Mouse (Mus musculus) CH12.LX (cell line): ENCODE measurements around the gene Srp9. TPM values are rescaled to one million over a fixed set of nuclear protein-coding genes. Genes with fewer than 3 reads are reported as not detected.

ENCODE experiments used
- DNase-seq: peaks from one replicate; pipeline ENCODE4 v3.0.0-alpha.2; 2013; ENCODE audit errors: extremely low read depth
- H3K27ac ChIP-seq: 2 replicates; pipeline ENCODE4 v1.5.1; 2012; ENCODE audit warnings: low read depth, mild to moderate bottlenecking, control low read depth, moderate library complexity; ENCODE audit not compliant: insufficient read depth
- H3K27me3 ChIP-seq: replicated peaks from 2 replicates; pipeline ENCODE3; 2012; ENCODE audit warnings: inconsistent platforms
- H3K36me3 ChIP-seq, 2 experiments: replicated peaks in 1 of 2; 2 replicates each; pipeline versions ENCODE3 to v1.6.1; 2012; ENCODE audit warnings: inconsistent platforms in 1 of 2, low read length in 1 of 2, mild to moderate bottlenecking in 1 of 2, mixed read lengths in 1 of 2, moderate library complexity in 1 of 2; ENCODE audit not compliant: control insufficient read depth in 1 of 2, insufficient read depth in 1 of 2
- H3K4me1 ChIP-seq, 2 experiments: 2 replicates each; pipeline ENCODE4 v1.6.1; 2012; ENCODE audit warnings: inconsistent platforms in 1 of 2, moderate library complexity in 1 of 2; ENCODE audit not compliant: insufficient read depth in 2 of 2, control insufficient read depth in 1 of 2
- H3K4me2 ChIP-seq: 2 replicates; pipeline ENCODE4 v1.6.1; 2012; ENCODE audit warnings: low read depth, mild to moderate bottlenecking, control low read depth; ENCODE audit not compliant: poor library complexity, insufficient read depth, severe bottlenecking
- H3K4me3 ChIP-seq, 3 experiments: fragments of 150-350 bp in 1 of 3; sonication (generic) in 1 of 3; replicated peaks in 1 of 3; 2 replicates each; pipeline versions ENCODE3 to v1.5.1; 2011 to 2012; ENCODE audit warnings: low read depth in 2 of 3, low read length in 2 of 3, mild to moderate bottlenecking in 2 of 3, moderate library complexity in 2 of 3, control low read depth in 1 of 3, improper control_type of control experiment in 1 of 3, inconsistent platforms in 1 of 3, mixed read lengths in 1 of 3; ENCODE audit not compliant: poor library complexity in 1 of 3
- H3K79me2 ChIP-seq: replicated peaks from 2 replicates; pipeline ENCODE4 v1.6.1; 2012; ENCODE audit warnings: mild to moderate bottlenecking, moderate library complexity; ENCODE audit not compliant: control insufficient read depth, poor library complexity, insufficient read depth, severe bottlenecking; ENCODE audit errors: extremely low read depth
- H3K9ac ChIP-seq: 2 replicates; pipeline ENCODE4 v1.6.1; 2012; ENCODE audit warnings: low read depth, mild to moderate bottlenecking, control low read depth, moderate library complexity; ENCODE audit not compliant: insufficient read depth
- H3K9me3 ChIP-seq: replicated peaks from 2 replicates; pipeline ENCODE3; 2012; ENCODE audit warnings: low read length, inconsistent platforms, mixed read lengths
- EP300 ChIP-seq: IDR thresholded peaks from 2 replicates; pipeline ENCODE4 v1.6.1; 2011; ENCODE audit warnings: low read length, improper control_type of control experiment
- HCFC1 ChIP-seq: IDR thresholded peaks from 2 replicates; pipeline ENCODE4 v1.6.1; 2012; ENCODE audit warnings: low read depth, mild to moderate bottlenecking, inconsistent platforms, low read length, improper control_type of control experiment
- IRF4 ChIP-seq: IDR thresholded peaks from 2 replicates; pipeline ENCODE4 v1.6.1; 2014; ENCODE audit warnings: low read depth, mild to moderate bottlenecking, inconsistent platforms, low read length, improper control_type of control experiment
- JUND ChIP-seq: conservative IDR thresholded peaks from 2 replicates; pipeline ENCODE4 v1.6.1; 2011; ENCODE audit warnings: low read depth, low read length, improper control_type of control experiment
- KAT2A ChIP-seq: IDR thresholded peaks from 2 replicates; pipeline ENCODE4 v1.6.1; 2012; ENCODE audit warnings: low read length, improper control_type of control experiment, inconsistent platforms; ENCODE audit not compliant: insufficient replicate concordance
- MAFK ChIP-seq: IDR thresholded peaks from 2 replicates; pipeline ENCODE4 v1.6.1; 2011; ENCODE audit warnings: low read length, improper control_type of control experiment; ENCODE audit not compliant: insufficient replicate concordance
- NELFE ChIP-seq: IDR thresholded peaks from 2 replicates; pipeline ENCODE4 v1.6.1; 2011; ENCODE audit warnings: low read depth, low read length, improper control_type of control experiment
- PAX5 ChIP-seq: IDR thresholded peaks from 2 replicates; pipeline ENCODE4 v1.6.1; 2012; ENCODE audit warnings: low read length, inconsistent platforms, mixed read lengths
- RAD21 ChIP-seq: IDR thresholded peaks from 2 replicates; pipeline ENCODE4 v1.6.1; 2011; ENCODE audit warnings: low read depth, mild to moderate bottlenecking, low read length, improper control_type of control experiment, moderate library complexity
- SMC3 ChIP-seq: IDR thresholded peaks from 2 replicates; pipeline ENCODE4 v1.6.1; 2011; ENCODE audit warnings: low read depth, low read length, improper control_type of control experiment
- USF2 ChIP-seq: conservative IDR thresholded peaks from 2 replicates; pipeline ENCODE4 v1.6.1; 2011; ENCODE audit warnings: low read depth, low read length, improper control_type of control experiment
- dilution Hi-C: fragments of 300-500 bp; cut with MboI; formaldehyde crosslinking; loops from 2 replicates; pipeline ENCODE4 v1.14.3; 2020; ENCODE audit warnings: low sequenced_read_pairs; ENCODE audit not compliant: extremely low pct_unique_long_range_greater_than_20kb, extremely low pct_ligation_motif_present
- in situ Hi-C: fragments of 300-500 bp; cut with MboI; formaldehyde crosslinking; loops from 3 replicates; pipeline ENCODE4 v1.14.3; 2019; ENCODE audit warnings: low sequenced_read_pairs, low pct_ligation_motif_present, low pct_unique_long_range_greater_than_20kb, mixed read lengths
- polyA plus RNA-seq: library from polyadenylated mRNA; unstranded; fragments of >175 nt; gene quantifications from 2 replicates; pipeline ENCODE4 v1.2.1, GENCODE M21; 2012; ENCODE audit warnings: low read depth; ENCODE audit not compliant: insufficient read length
- total RNA-seq, 2 experiments: library from RNA; depleted of rRNA; stranded (reverse); fragments of 300-350 nt in 1 of 2; fragments of >200 nt in 1 of 2; gene quantifications; 2 replicates each; pipeline ENCODE4 v1.2.3; 2012 to 2014

Gene Srp9
- total and polyA plus RNA-seq, 3 experiments = 135 to 221 (median 138) TPM

DNA sequence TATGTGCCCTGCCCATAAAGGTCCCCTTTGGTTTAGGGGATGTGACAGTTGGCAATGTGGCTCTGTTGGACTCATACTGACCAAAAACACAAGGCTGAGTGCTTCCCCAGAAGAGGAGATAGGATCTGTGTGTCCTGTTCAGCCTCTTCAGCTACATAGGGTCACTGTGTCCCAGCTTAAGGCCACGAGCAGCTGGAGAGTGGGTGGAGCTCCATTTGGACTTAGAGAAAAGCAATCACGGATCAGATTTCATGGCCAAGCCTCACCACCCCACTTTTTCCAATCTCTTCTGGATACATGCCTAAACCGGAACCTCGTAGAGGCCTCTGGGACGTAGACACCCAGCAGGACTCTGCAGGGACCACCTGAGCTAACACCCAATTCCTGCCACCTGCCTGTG lies 25.5 kb upstream of the Srp9 start:
- H3K27me3 ChIP-seq = no peaks in the 10 kb centered on the region
- H3K9ac ChIP-seq = no peak overlapping the region
- no peak overlapping the region for H3K4me3 ChIP-seq
- no peak overlapping the region for H3K27ac ChIP-seq
- H3K4me1 ChIP-seq = peaks cover 42 to 75% of the 10 kb centered on the region in 2 experiments
- dilution Hi-C loops (no loop called here), in situ Hi-C loops (no loop called here)
- TF ChIP-seq KAT2A (no peak), PAX5 (no peak), USF2 (no peak), SMC3 (no peak)
- H3K4me2 ChIP-seq = no peak overlapping the region
- no peaks in the 10 kb centered on the region for H3K79me2 ChIP-seq
- H3K36me3 ChIP-seq = no peaks in the 10 kb centered on the region
- H3K9me3 ChIP-seq = no peaks in the 10 kb centered on the region
- DNase-seq = no peak

DNA sequence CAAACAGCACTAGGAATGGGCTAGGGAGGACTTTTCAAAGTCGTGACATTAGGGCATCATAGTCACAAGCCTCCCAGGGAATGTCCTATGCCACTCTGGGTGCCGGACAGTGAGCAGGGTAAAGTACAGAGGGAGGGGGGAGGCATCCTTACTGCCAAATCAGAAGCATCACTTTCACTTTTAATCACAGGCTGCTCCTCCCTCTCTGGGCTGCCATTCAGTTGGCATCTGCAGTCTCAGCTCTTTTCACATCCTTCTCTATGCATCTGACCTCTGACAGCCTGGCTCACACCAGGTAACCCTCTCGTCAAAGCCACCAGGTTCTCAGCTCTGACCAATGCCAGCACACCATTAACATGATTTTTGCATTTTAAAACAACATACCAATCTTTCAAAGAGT lies 24.1 kb upstream of the Srp9 start:
- peaks cover 43 to 69% of the 10 kb centered on the region in 2 experiments for H3K4me1 ChIP-seq

DNA sequence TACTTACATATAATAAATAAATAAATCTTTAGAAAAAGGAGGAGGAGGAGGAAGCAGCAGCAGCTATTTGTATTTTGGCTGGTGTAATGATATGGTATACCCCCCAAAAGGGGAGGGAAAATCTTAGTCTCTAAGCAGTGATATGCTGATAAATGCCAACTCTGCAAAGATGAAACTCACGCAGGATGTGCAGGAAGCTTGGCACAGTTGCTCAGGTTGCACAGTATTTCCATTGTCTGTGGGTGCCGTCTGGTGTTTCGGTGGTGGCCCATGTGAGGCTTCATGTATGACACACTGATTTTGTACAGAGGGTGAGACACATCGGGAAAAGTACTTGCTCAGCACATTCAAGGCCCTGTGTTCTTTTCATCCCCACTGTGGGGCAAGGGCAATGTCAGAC lies 23.1 kb upstream of the Srp9 start:
- Histone ChIP-seq H3K4me1 (peaks cover 40 to 70% of the 10 kb centered on the region in 2 experiments), H3K9ac (no peak overlapping the region), H3K9me3 (no peaks in the 10 kb centered on the region), H3K79me2 (no peaks in the 10 kb centered on the region), H3K27ac (no peak overlapping the region), H3K4me2 (no peak overlapping the region), H3K36me3 (no peaks in the 10 kb centered on the region), H3K27me3 (no peaks in the 10 kb centered on the region), H3K4me3 (no peak overlapping the region)
- TF ChIP-seq JUND (no peak), NELFE (no peak), MAFK (peak; percentile 69)
- DNase-seq = no peak
- dilution Hi-C loops (no loop called here), in situ Hi-C loops (no loop called here)

More for the DNA sequence above, 24.1 kb upstream of the Srp9 start:
- H3K4me2 ChIP-seq = no peak overlapping the region; the same call in 1 of the 2 replicates
- H3K9ac ChIP-seq = no peak overlapping the region
- H3K9me3 ChIP-seq = no peaks in the 10 kb centered on the region
- no peaks in the 10 kb centered on the region for H3K27me3 ChIP-seq
- in situ Hi-C loops = no loop called here
- dilution Hi-C loops = no loop called here
- no peak for DNase-seq
- H3K4me3 ChIP-seq = no peak overlapping the region
- H3K27ac ChIP-seq = no peak overlapping the region
- H3K36me3 ChIP-seq = no peaks in the 10 kb centered on the region
- TF ChIP-seq NELFE (no peak), IRF4 (peak; percentile 55; the same call in 1 of the 2 replicates), HCFC1 (no peak), MAFK (peak; percentile 75; the same call in 1 of the 2 replicates), RAD21 (no peak), SMC3 (no peak), EP300 (peak; percentile 52; the same call in 1 of the 2 replicates)
- no peaks in the 10 kb centered on the region for H3K79me2 ChIP-seq
